Mouse (Mus musculus): Measurements from ENCODE around the gene Gm3278. TPM values are rescaled to one million over a fixed set of nuclear protein-coding genes. Genes with fewer than 3 reads are reported as not detected.
"Not testable (repeated sequence)": the region's sequence is repeated elsewhere in the genome, so short reads cannot be mapped to it uniquely, and the experiment has no call there.

The Gm3278 gene
- total RNA-seq (2014; fragmentation: Nextera tagmentation), result not detected in 2 replicates
- total RNA-seq (2017), result not detected in 2 replicates

DNA sequence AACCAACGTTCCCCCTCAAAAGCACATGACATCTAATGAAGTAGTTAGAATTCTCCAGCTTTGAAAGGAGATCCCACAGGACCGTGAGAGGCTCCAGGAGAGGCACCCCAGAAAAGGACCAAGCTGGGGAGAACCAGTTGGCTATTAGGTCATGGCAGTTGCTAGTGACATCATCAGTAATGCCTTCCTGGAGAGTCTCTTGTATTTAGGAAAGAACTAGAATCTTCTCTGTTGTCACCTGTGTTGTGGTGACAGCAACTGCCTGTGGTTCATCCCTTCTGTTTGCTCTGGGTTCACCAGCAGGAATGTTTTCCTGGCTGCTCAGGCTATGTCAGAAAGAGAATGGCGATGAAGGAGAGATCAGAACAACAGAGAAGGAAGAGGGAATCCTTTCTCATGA, at the start of gene Gm3278:
Gene Gm3278, plus strand, starts transcription at position 301 of the 400 bp plus-strand sequence.
- ATAC-seq (replicated peaks; ENCODE audit: poor library complexity, severe bottlenecking), result not testable (repeated sequence)

DNA sequence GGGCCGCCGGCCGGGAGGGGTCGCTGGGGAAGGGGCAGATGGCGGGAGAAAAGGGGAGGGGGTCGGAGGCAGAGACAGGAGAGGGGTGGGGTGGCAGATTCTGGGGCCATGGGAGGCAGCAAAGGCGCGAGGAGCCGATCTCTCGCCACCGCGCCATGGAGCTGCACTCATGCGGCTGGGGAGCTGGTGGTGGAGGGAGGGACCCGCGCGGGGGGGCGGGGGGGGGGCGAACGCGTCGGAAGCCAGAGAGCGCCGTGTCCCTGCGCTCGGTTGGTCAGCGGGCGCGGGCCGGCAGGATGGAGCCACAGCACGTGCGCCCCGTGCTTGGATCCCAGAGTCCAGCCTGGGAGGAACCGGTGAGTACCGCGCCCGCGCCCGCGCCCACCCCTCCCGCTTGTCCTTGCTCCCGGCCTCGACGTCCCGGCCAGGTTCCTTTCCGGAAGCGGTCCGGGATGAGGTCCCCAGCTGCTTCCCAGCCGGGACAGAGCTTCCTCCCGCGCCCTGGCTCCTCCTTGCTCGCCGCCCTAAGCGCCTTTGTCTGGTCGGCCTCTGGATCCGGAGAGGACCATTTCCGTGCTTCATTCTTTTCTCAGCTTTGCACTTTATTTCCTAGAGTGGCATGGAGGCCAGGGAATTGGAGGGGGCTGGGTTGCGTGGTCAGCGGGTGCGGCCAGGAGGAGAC, 36.8 kb upstream of the Gm3278 start, which contains the start of gene Gm3264:
Gene Gm3264, plus strand, starts transcription at position 278 of the 682 bp plus-strand sequence.
- ATAC-seq (replicated peaks; ENCODE audit: poor library complexity, severe bottlenecking), result not testable (repeated sequence)

Other genes with a start within 250 kb of the Gm3278 start
- gene Gm3239, start 228.2 kb upstream of the Gm3278 start, total RNA-seq (2014; fragmentation: Nextera tagmentation), result not detected in 2 replicates
- not detected in 2 replicates for gene Gm3239, start 228.2 kb upstream of the Gm3278 start, total RNA-seq (2017)
- gene Gm7876, start 183.2 kb upstream of the Gm3278 start, total RNA-seq (2014; fragmentation: Nextera tagmentation), result not detected in 2 replicates
- gene Gm7876, start 183.2 kb upstream of the Gm3278 start, total RNA-seq (2017), result not detected in 2 replicates
- gene Gm3252, start 165.6 kb upstream of the Gm3278 start, total RNA-seq (2014; fragmentation: Nextera tagmentation), result not detected in 2 replicates
- gene Gm3252, start 165.6 kb upstream of the Gm3278 start, total RNA-seq (2017), result not detected in 2 replicates
- gene Gm9602, start 116.1 kb upstream of the Gm3278 start, total RNA-seq (2014; fragmentation: Nextera tagmentation), result not detected in 2 replicates
- not detected in 2 replicates for gene Gm9602, start 116.1 kb upstream of the Gm3278 start, total RNA-seq (2017)
- gene Gm3269, start 54.3 kb upstream of the Gm3278 start, total RNA-seq (2014; fragmentation: Nextera tagmentation), result not detected in 2 replicates
- not detected in 2 replicates for gene Gm3269, start 54.3 kb upstream of the Gm3278 start, total RNA-seq (2017)
- gene Gm3264, start 36.8 kb upstream of the Gm3278 start, total RNA-seq (2014; fragmentation: Nextera tagmentation), result not detected in 2 replicates
- gene Gm3264, start 36.8 kb upstream of the Gm3278 start, total RNA-seq (2017), result not detected in 2 replicates
- not detected in 2 replicates for gene Gm8297, start 91.5 kb downstream of the Gm3278 start, total RNA-seq (2014; fragmentation: Nextera tagmentation)
- gene Gm8297, start 91.5 kb downstream of the Gm3278 start, total RNA-seq (2017), result not detected in 2 replicates
- gene Gm3298, start 123.5 kb downstream of the Gm3278 start, total RNA-seq (2014; fragmentation: Nextera tagmentation), result not detected in 2 replicates
- not detected in 2 replicates for gene Gm3298, start 123.5 kb downstream of the Gm3278 start, total RNA-seq (2017)
- gene 4930555G01Rik, start 158.2 kb downstream of the Gm3278 start, total RNA-seq (2014; fragmentation: Nextera tagmentation), result not detected in 2 replicates
- not detected in 2 replicates for gene 4930555G01Rik, start 158.2 kb downstream of the Gm3278 start, total RNA-seq (2017)
- gene Gm8281, start 178.6 kb downstream of the Gm3278 start, total RNA-seq (2014; fragmentation: Nextera tagmentation), result not detected in 2 replicates
- gene Gm8281, start 178.6 kb downstream of the Gm3278 start, total RNA-seq (2017), result not detected in 2 replicates
- not detected in 2 replicates for gene Gm8279, start 239.1 kb downstream of the Gm3278 start, total RNA-seq (2014; fragmentation: Nextera tagmentation)
- gene Gm8279, start 239.1 kb downstream of the Gm3278 start, total RNA-seq (2017), result not detected in 2 replicates

Measured in granulocyte monocyte progenitor cell, adult 5-6 weeks (primary cell).